Mouse (Mus musculus) erythroblast, embryonic 14.5 days (primary cell): ENCODE data around the gene Pcdh18. TPM values are rescaled to one million over a fixed set of nuclear protein-coding genes. Genes with fewer than 3 reads are reported as not detected.

Experiments used
- H3K27me3 ChIP-seq: 2 replicates; pipeline ENCODE4 v1.6.1; 2012; ENCODE audit warnings: inconsistent platforms; ENCODE audit not compliant: control insufficient read depth
- H3K36me3 ChIP-seq: 2 replicates; pipeline ENCODE4 v1.6.1; 2012; ENCODE audit warnings: mild to moderate bottlenecking, inconsistent platforms; ENCODE audit not compliant: control insufficient read depth
- H3K4me1 ChIP-seq: 2 replicates; pipeline ENCODE4 v1.6.1; 2012; ENCODE audit warnings: inconsistent platforms; ENCODE audit not compliant: control insufficient read depth
- H3K4me3 ChIP-seq: replicated peaks from 2 replicates; pipeline ENCODE3; 2012; ENCODE audit warnings: moderate library complexity, mild to moderate bottlenecking, inconsistent platforms
- H3K9me3 ChIP-seq: 2 replicates; pipeline ENCODE4 v1.6.1; 2012; ENCODE audit warnings: low read length, inconsistent platforms, mixed read lengths; ENCODE audit not compliant: control insufficient read depth
- GATA1 ChIP-seq: IDR thresholded peaks from 2 replicates; pipeline ENCODE4 v1.6.1; 2012; ENCODE audit warnings: low read length, inconsistent platforms, mixed read lengths
- TAL1 ChIP-seq: IDR thresholded peaks from 3 replicates; pipeline ENCODE4 v1.6.1; 2012; ENCODE audit warnings: low read length, inconsistent platforms, mixed read lengths
- polyA plus RNA-seq: library from polyadenylated mRNA; stranded (reverse); fragments of >175 nt; gene quantifications from 2 replicates; pipeline ENCODE4 v1.2.3, GENCODE M21; 2012

Gene Pcdh18
- polyA plus RNA-seq, 1 experiment = not detected

- no peaks in the 10 kb centered on the region for H3K4me1 ChIP-seq
- no peaks in the 10 kb centered on the region for H3K36me3 ChIP-seq
- H3K27me3 ChIP-seq = peaks cover 22% of the 10 kb centered on the region
- no peak for TF ChIP-seq GATA1
- TF ChIP-seq TAL1 = no peak
- H3K4me3 ChIP-seq = no peak overlapping the region
- no peaks in the 10 kb centered on the region; the same call in 1 of the 2 replicates for H3K9me3 ChIP-seq
These were observed 909 bp downstream of the Pcdh18 start for GRCm38 (mm10) chr3:49755986-49756845.

GRCm38 (mm10) chr3:49752766-49753165, 4.4 kb downstream of the Pcdh18 start:
- Histone ChIP-seq H3K9me3 (no peaks in the 10 kb centered on the region; the same call in 1 of the 2 replicates), H3K4me1 (no peaks in the 10 kb centered on the region), H3K27me3 (peaks cover 22% of the 10 kb centered on the region), H3K4me3 (no peak overlapping the region), H3K36me3 (no peaks in the 10 kb centered on the region)
- TF ChIP-seq TAL1 (no peak), GATA1 (no peak)

GRCm38 (mm10) chr3:49749491-49750284, 7.4 kb downstream of the Pcdh18 start:
- Histone ChIP-seq H3K4me1 (no peaks in the 10 kb centered on the region), H3K9me3 (peaks cover 4% of the 10 kb centered on the region), H3K4me3 (no peak overlapping the region), H3K36me3 (no peaks in the 10 kb centered on the region), H3K27me3 (no peaks in the 10 kb centered on the region)
- no peak for TF ChIP-seq TAL1
- TF ChIP-seq GATA1 = no peak

- Histone ChIP-seq H3K36me3 (no peaks in the 10 kb centered on the region), H3K27me3 (no peaks in the 10 kb centered on the region), H3K9me3 (peaks cover 6% of the 10 kb centered on the region), H3K4me3 (no peak overlapping the region), H3K4me1 (no peaks in the 10 kb centered on the region)
- TF ChIP-seq GATA1 = no peak
- TF ChIP-seq TAL1 = no peak
These were observed 9.1 kb downstream of the Pcdh18 start for GRCm38 (mm10) chr3:49748054-49748453.

GRCm38 (mm10) chr3:49739061-49739460, 18.1 kb downstream of the Pcdh18 start:
- Histone ChIP-seq H3K9me3 (no peaks in the 10 kb centered on the region), H3K36me3 (no peaks in the 10 kb centered on the region), H3K4me1 (no peaks in the 10 kb centered on the region), H3K4me3 (no peak overlapping the region), H3K27me3 (no peaks in the 10 kb centered on the region)
- no peak for TF ChIP-seq GATA1
- TF ChIP-seq TAL1 = no peak

GRCm38 (mm10) chr3:49738531-49738930, 18.6 kb downstream of the Pcdh18 start:
- Histone ChIP-seq H3K4me1 (no peaks in the 10 kb centered on the region), H3K36me3 (no peaks in the 10 kb centered on the region), H3K9me3 (no peaks in the 10 kb centered on the region), H3K4me3 (no peak overlapping the region), H3K27me3 (no peaks in the 10 kb centered on the region)
- no peak for TF ChIP-seq GATA1
- TF ChIP-seq TAL1 = no peak

GRCm38 (mm10) chr3:49706503-49706902, 50.6 kb downstream of the Pcdh18 start:
- TF ChIP-seq TAL1 (no peak), GATA1 (no peak)
- no peaks in the 10 kb centered on the region for H3K36me3 ChIP-seq
- no peaks in the 10 kb centered on the region for H3K4me1 ChIP-seq

GRCm38 (mm10) chr3:49699951-49700350, 57.2 kb downstream of the Pcdh18 start:
- H3K4me1 ChIP-seq = no peaks in the 10 kb centered on the region
- no peak for TF ChIP-seq TAL1
- TF ChIP-seq GATA1 = no peak
- H3K27me3 ChIP-seq = no peaks in the 10 kb centered on the region
- no peaks in the 10 kb centered on the region for H3K36me3 ChIP-seq
- no peak overlapping the region for H3K4me3 ChIP-seq
- no peaks in the 10 kb centered on the region for H3K9me3 ChIP-seq

More at GRCm38 (mm10) chr3:49706503-49706902, 50.6 kb downstream of the Pcdh18 start:
- H3K4me3 ChIP-seq = no peak overlapping the region
- no peaks in the 10 kb centered on the region for H3K27me3 ChIP-seq
- no peaks in the 10 kb centered on the region; the same call in 1 of the 2 replicates for H3K9me3 ChIP-seq
